Mouse (Mus musculus): ENCODE measurements around the gene Nutm1.

- TF ChIP-seq CTCF (IDR thresholded peaks at IDR 0.05; ENCODE audit: low read depth) (no peak), EP300 (IDR thresholded peaks at IDR 0.05; ENCODE audit: low read depth) (no peak)
These were observed 38.2 kb downstream of the Nutm1 start for GRCm38 (mm10) chr2:112220880-112221279.
